Mouse (Mus musculus) hindbrain, embryonic 16.5 days (tissue): ENCODE data around the gene Tmem132c. TPM values are rescaled to one million over a fixed set of nuclear protein-coding genes. Genes with fewer than 3 reads are reported as not detected.

Experiments
- ATAC-seq: fragments of 200-750 bp; cut with Nextera tagmentation; 2 replicates; pipeline ENCODE4 v1.8.0; 2017; ENCODE audit warnings: moderate TSS enrichment, moderate library complexity
- H3K27ac ChIP-seq: fragments of 300-500 bp; sonication (generic); 2 replicates; pipeline ENCODE4 v1.5.1; 2014; ENCODE audit warnings: low read depth, mild to moderate bottlenecking, control low read depth, low read length, moderate library complexity
- H3K27me3 ChIP-seq: fragments of 300-500 bp; sonication (generic); replicated peaks from 2 replicates; pipeline ENCODE4 v1.6.1; 2014; ENCODE audit warnings: low read length; ENCODE audit not compliant: control insufficient read depth, insufficient read depth
- H3K36me3 ChIP-seq: fragments of 300-500 bp; sonication (generic); 2 replicates; pipeline ENCODE4 v1.6.1; 2014; ENCODE audit warnings: mild to moderate bottlenecking, low read length, moderate library complexity, mixed read lengths; ENCODE audit not compliant: control insufficient read depth, insufficient read depth
- H3K4me1 ChIP-seq: fragments of 300-500 bp; sonication (generic); 2 replicates; pipeline ENCODE4 v1.6.1; 2014; ENCODE audit warnings: low read depth, low read length; ENCODE audit not compliant: control insufficient read depth, insufficient read depth
- H3K4me2 ChIP-seq: fragments of 300-500 bp; sonication (generic); 2 replicates; pipeline ENCODE4 v1.6.1; 2014; ENCODE audit warnings: mild to moderate bottlenecking, low read length, control low read depth, moderate library complexity
- H3K4me3 ChIP-seq: fragments of 300-500 bp; sonication (generic); 2 replicates; pipeline ENCODE4 v1.5.1; 2014; ENCODE audit warnings: mild to moderate bottlenecking, low read length, control low read depth, moderate library complexity
- H3K9ac ChIP-seq: fragments of 300-500 bp; sonication (generic); 2 replicates; pipeline ENCODE4 v1.6.1; 2014; ENCODE audit warnings: low read depth, mild to moderate bottlenecking, control low read depth, low read length, moderate library complexity
- H3K9me3 ChIP-seq: fragments of 300-500 bp; sonication (generic); 2 replicates; pipeline ENCODE4 v1.6.1; 2014; ENCODE audit warnings: mild to moderate bottlenecking, low read length, moderate library complexity; ENCODE audit not compliant: control insufficient read depth
- WGBS: fragments of 180-500 bp; shearing (Covaris S2); extraction: QIAGEN DNeasy Blood & Tissue Kit; methylation state at CpG from one replicate; pipeline ENCODE4 v1.1.7; 2014; 5-methylcytosine and 5-hydroxymethylcytosine counted together
- polyA plus RNA-seq: library from polyadenylated mRNA; unstranded; fragments of >200 nt; fragmentation: Nextera tagmentation; extraction: Ambion mirVana; gene quantifications from 2 replicates; pipeline ENCODE4 v1.2.1, GENCODE M21; 2015

The Tmem132c gene
- polyA plus RNA-seq, 1 experiment from 2014 or later: 12.0 TPM

- no peaks in the 10 kb centered on the region for H3K36me3 ChIP-seq
- no peaks in the 10 kb centered on the region for H3K9me3 ChIP-seq
- H3K27ac ChIP-seq: no peak overlapping the region
- H3K9ac ChIP-seq: no peak overlapping the region
- peaks cover 6% of the 10 kb centered on the region; the same call in 1 of the 2 replicates for H3K4me1 ChIP-seq
- peak; percentile 17; the same call in 1 of the 2 replicates for ATAC-seq
- 74% methylated on average over 5 of the region's 5 CpGs for WGBS
- no peak overlapping the region for H3K4me3 ChIP-seq
- H3K4me2 ChIP-seq: no peak overlapping the region
- H3K27me3 ChIP-seq: no peaks in the 10 kb centered on the region
Measured at GRCm38 (mm10) chr5:127546585-127546991, 305.0 kb downstream of the Tmem132c start.

GRCm38 (mm10) chr5:127548136-127548535 is 306.5 kb downstream of the Tmem132c start:
- Histone ChIP-seq H3K27me3 (no peaks in the 10 kb centered on the region), H3K9me3 (no peaks in the 10 kb centered on the region), H3K4me1 (peaks cover 6% of the 10 kb centered on the region; the same call in 1 of the 2 replicates), H3K4me3 (no peak overlapping the region), H3K4me2 (no peak overlapping the region), H3K27ac (no peak overlapping the region), H3K9ac (no peak overlapping the region), H3K36me3 (no peaks in the 10 kb centered on the region)
- 68% methylated on average over 2 of the region's 2 CpGs for WGBS
- 0 out of 2 replicates have a peak, but pooled peaks have one; percentile 50 for ATAC-seq

- no peaks in the 10 kb centered on the region for H3K4me1 ChIP-seq
- no peak overlapping the region for H3K27ac ChIP-seq
- 93% methylated on average over 3 of the region's 3 CpGs for WGBS
- no peak overlapping the region for H3K9ac ChIP-seq
- H3K36me3 ChIP-seq: no peaks in the 10 kb centered on the region
- no peak overlapping the region for H3K4me2 ChIP-seq
- H3K4me3 ChIP-seq: no peak overlapping the region
- ATAC-seq: no peak
- no peaks in the 10 kb centered on the region for H3K9me3 ChIP-seq
- H3K27me3 ChIP-seq: no peaks in the 10 kb centered on the region
Measured at GRCm38 (mm10) chr5:127561086-127561485, 319.5 kb downstream of the Tmem132c start.

- H3K9ac ChIP-seq: no peak overlapping the region
Measured at GRCm38 (mm10) chr5:127567165-127567741, 325.6 kb downstream of the Tmem132c start.

GRCm38 (mm10) chr5:127577419-127577818 is 335.8 kb downstream of the Tmem132c start:
- no peak overlapping the region for H3K4me3 ChIP-seq
- 55% methylated on average over 8 of the region's 8 CpGs for WGBS

More at GRCm38 (mm10) chr5:127567165-127567741, 325.6 kb downstream of the Tmem132c start:
- WGBS: 63% methylated on average over 6 of the region's 6 CpGs
- H3K4me3 ChIP-seq: no peak overlapping the region
- no peaks in the 10 kb centered on the region for H3K4me1 ChIP-seq
- no peak overlapping the region for H3K27ac ChIP-seq
- no peak overlapping the region for H3K4me2 ChIP-seq
- no peaks in the 10 kb centered on the region for H3K9me3 ChIP-seq
- H3K27me3 ChIP-seq: no peaks in the 10 kb centered on the region
- no peak for ATAC-seq
- no peaks in the 10 kb centered on the region for H3K36me3 ChIP-seq

GRCm38 (mm10) chr5:127583658-127584057 is 342.1 kb downstream of the Tmem132c start:
- no peak overlapping the region for H3K4me2 ChIP-seq
- no peak overlapping the region for H3K4me3 ChIP-seq
- WGBS: 92% methylated on average over 8 of the region's 8 CpGs
- no peaks in the 10 kb centered on the region for H3K4me1 ChIP-seq
- no peak overlapping the region for H3K9ac ChIP-seq
- H3K9me3 ChIP-seq: no peaks in the 10 kb centered on the region
- H3K36me3 ChIP-seq: no peaks in the 10 kb centered on the region
- H3K27me3 ChIP-seq: no peaks in the 10 kb centered on the region
- ATAC-seq: no peak
- no peak overlapping the region for H3K27ac ChIP-seq

More at GRCm38 (mm10) chr5:127577419-127577818, 335.8 kb downstream of the Tmem132c start:
- ATAC-seq: no peak
- no peaks in the 10 kb centered on the region for H3K27me3 ChIP-seq
- H3K27ac ChIP-seq: no peak overlapping the region
- no peak overlapping the region for H3K4me2 ChIP-seq
- no peak overlapping the region for H3K9ac ChIP-seq
- no peaks in the 10 kb centered on the region for H3K9me3 ChIP-seq
- no peaks in the 10 kb centered on the region for H3K4me1 ChIP-seq
- no peaks in the 10 kb centered on the region for H3K36me3 ChIP-seq

- H3K27ac ChIP-seq: no peak overlapping the region
- no peak for ATAC-seq
- no peak overlapping the region for H3K9ac ChIP-seq
- H3K4me2 ChIP-seq: no peak overlapping the region
- H3K36me3 ChIP-seq: peaks cover 2% of the 10 kb centered on the region; the same call in 1 of the 2 replicates
- WGBS: 68% methylated on average over 6 of the region's 6 CpGs
- H3K9me3 ChIP-seq: no peaks in the 10 kb centered on the region
- H3K27me3 ChIP-seq: no peaks in the 10 kb centered on the region
- no peak overlapping the region for H3K4me3 ChIP-seq
- H3K4me1 ChIP-seq: no peaks in the 10 kb centered on the region
Measured at GRCm38 (mm10) chr5:127587854-127588253, 346.2 kb downstream of the Tmem132c start.

GRCm38 (mm10) chr5:127592406-127592805 is 350.8 kb downstream of the Tmem132c start:
- Histone ChIP-seq H3K36me3 (peaks cover 29% of the 10 kb centered on the region), H3K27ac (no peak overlapping the region)

GRCm38 (mm10) chr5:127592854-127593253 is 351.2 kb downstream of the Tmem132c start:
- 82% methylated on average over 6 of the region's 6 CpGs for WGBS
- H3K36me3 ChIP-seq: peaks cover 32% of the 10 kb centered on the region

More at GRCm38 (mm10) chr5:127592406-127592805, 350.8 kb downstream of the Tmem132c start:
- no peak for ATAC-seq
- Histone ChIP-seq H3K9me3 (no peaks in the 10 kb centered on the region), H3K9ac (no peak overlapping the region), H3K27me3 (no peaks in the 10 kb centered on the region), H3K4me1 (no peaks in the 10 kb centered on the region), H3K4me2 (no peak overlapping the region), H3K4me3 (no peak overlapping the region)
- 69% methylated on average over 5 of the region's 5 CpGs for WGBS

More at GRCm38 (mm10) chr5:127592854-127593253, 351.2 kb downstream of the Tmem132c start:
- Histone ChIP-seq H3K9me3 (no peaks in the 10 kb centered on the region), H3K4me1 (no peaks in the 10 kb centered on the region), H3K4me2 (no peak overlapping the region), H3K4me3 (no peak overlapping the region), H3K27ac (no peak overlapping the region), H3K27me3 (no peaks in the 10 kb centered on the region), H3K9ac (no peak overlapping the region)
- no peak for ATAC-seq
